31 mouse cellular contexts compared by ENCODE assay signal in genomic region chr14:48616361-48616760, GRCm38 (mm10). TPM values are rescaled to one million over a fixed set of nuclear protein-coding genes. Genes with fewer than 3 reads are reported as not detected.
A peak's percentile ranks its signal among the peaks of the same experiment; 100 is the strongest.
DNase-seq lines count a peak whose midpoint lies in the region; ATAC-seq and TF ChIP-seq lines count a peak whose summit lies in the region.
"Had no signal": no experiment of that assay in that cellular context is flagged by ENCODE, and none has a peak within 500 bp of the region (broad histone marks: within the 10 kb centered on the region; RNA-seq: fewer than 3 reads in every experiment).

No protein-coding gene starts in this region.

- WGBS in cerebellum, adult 2 months, result 71% methylated on average over 5 of the region's 5 CpGs
- 55% methylated on average over 5 of the region's 5 CpGs for WGBS in hindbrain, embryonic 12.5 days
- WGBS in hindbrain, embryonic 11.5 days, result 61% methylated on average over 5 of the region's 5 CpGs
- 21% methylated on average over 5 of the region's 5 CpGs for WGBS in midbrain, embryonic 14.5 days
- WGBS in midbrain, embryonic 15.5 days, result 40% methylated on average over 5 of the region's 5 CpGs
- 52% methylated on average over 5 of the region's 5 CpGs for WGBS in embryonic facial prominence, embryonic 14.5 days

- no peak overlapping the region for H3K4me2 ChIP-seq in hindbrain, embryonic 12.5 days (replicated peaks)
- no peak overlapping the region for H3K4me2 ChIP-seq in hindbrain, embryonic 11.5 days (replicated peaks; ENCODE audit: low read depth, low read length)
- no peak overlapping the region for H3K4me2 ChIP-seq in midbrain, embryonic 14.5 days (ENCODE audit: low read length)
- H3K4me2 ChIP-seq in midbrain, embryonic 15.5 days, result no peak overlapping the region
- H3K4me2 ChIP-seq in embryonic facial prominence, embryonic 14.5 days (ENCODE audit: low read depth, low read length), result no peak overlapping the region
- H3K4me2 ChIP-seq: forebrain, embryonic 13.5 days; heart, embryonic 13.5 days; hindbrain, embryonic 13.5 days; liver, embryonic 12.5 days; midbrain, embryonic 13.5 days had no signal

- DNase-seq in cerebellum, postnatal 10 days, result peak; percentile 23 to 40
- DNase-seq in cerebellum, adult 2 months, result no peak
- DNase-seq in hindbrain, embryonic 11.5 days (ENCODE audit: low spot score), result no peak
- peak; percentile 55 for DNase-seq in midbrain, embryonic 14.5 days
- DNase-seq in embryonic facial prominence, embryonic 14.5 days (ENCODE audit: low spot score), result peak; percentile 31
- DNase-seq: adrenal gland, postnatal 25 days; cerebellum, adult 8-10 months; gastrocnemius, adult 2 months; heart, postnatal 10 days; kidney, adult 9 months; kidney, postnatal 10 days; layer of hippocampus, postnatal 36 days; left cerebral cortex, postnatal 4 days; liver, postnatal 0 days; lung, postnatal 10 days; thymus, postnatal 4 days had no signal

- H3K36me3 ChIP-seq in hindbrain, embryonic 12.5 days, result no peaks in the 10 kb centered on the region
- H3K36me3 ChIP-seq in hindbrain, embryonic 11.5 days (ENCODE audit: control insufficient read depth, insufficient read depth, low read length), result no peaks in the 10 kb centered on the region
- no peaks in the 10 kb centered on the region for H3K36me3 ChIP-seq in midbrain, embryonic 14.5 days (ENCODE audit: control insufficient read depth, insufficient read depth, low read length)
- no peaks in the 10 kb centered on the region for H3K36me3 ChIP-seq in midbrain, embryonic 15.5 days (replicated peaks)
- no peaks in the 10 kb centered on the region for H3K36me3 ChIP-seq in embryonic facial prominence, embryonic 14.5 days (ENCODE audit: control insufficient read depth, insufficient read depth, low read length)
- H3K36me3 ChIP-seq: G1E; heart, embryonic 13.5 days; hindbrain, embryonic 13.5 days; liver, embryonic 12.5 days; midbrain, embryonic 13.5 days had no signal

- H3K27me3 ChIP-seq in cerebellum, adult 2 months (ENCODE audit: control insufficient read depth, insufficient read depth, low read length), result no peaks in the 10 kb centered on the region
- no peaks in the 10 kb centered on the region for H3K27me3 ChIP-seq in hindbrain, embryonic 12.5 days
- no peaks in the 10 kb centered on the region for H3K27me3 ChIP-seq in hindbrain, embryonic 11.5 days (ENCODE audit: control insufficient read depth, insufficient read depth, low read length)
- no peaks in the 10 kb centered on the region for H3K27me3 ChIP-seq in midbrain, embryonic 14.5 days (ENCODE audit: control insufficient read depth, insufficient read depth, low read length)
- H3K27me3 ChIP-seq in midbrain, embryonic 15.5 days (replicated peaks), result no peaks in the 10 kb centered on the region
- H3K27me3 ChIP-seq in embryonic facial prominence, embryonic 14.5 days (replicated peaks; ENCODE audit: control insufficient read depth, insufficient read depth, low read length), result no peaks in the 10 kb centered on the region
- H3K27me3 ChIP-seq: heart, embryonic 13.5 days; liver, embryonic 12.5 days had no signal

- no peak for TF ChIP-seq POLR2A in cerebellum, adult 2 months (IDR thresholded peaks at IDR 0.05; ENCODE audit: borderline replicate concordance, insufficient read depth, low read length)

- H3K4me3 ChIP-seq in cerebellum, adult 2 months (replicated peaks; ENCODE audit: insufficient read depth, low read depth, low read length), result no peak overlapping the region
- no peak overlapping the region for H3K4me3 ChIP-seq in hindbrain, embryonic 12.5 days
- H3K4me3 ChIP-seq in hindbrain, embryonic 11.5 days (ENCODE audit: low read depth, low read length), result no peak overlapping the region
- H3K4me3 ChIP-seq in midbrain, embryonic 14.5 days (replicated peaks; ENCODE audit: low read depth, low read length), result no peak overlapping the region
- H3K4me3 ChIP-seq in midbrain, embryonic 15.5 days, result no peak overlapping the region
- no peak overlapping the region for H3K4me3 ChIP-seq in embryonic facial prominence, embryonic 14.5 days (ENCODE audit: low read depth, low read length)
- H3K4me3 ChIP-seq: forebrain, embryonic 13.5 days; gastrocnemius, adult 2 months; heart, embryonic 13.5 days; hindbrain, embryonic 13.5 days; liver, embryonic 12.5 days; midbrain, embryonic 13.5 days had no signal

- H3K27ac ChIP-seq in cerebellum, adult 2 months (ENCODE audit: insufficient read depth, low read length), result no peak overlapping the region
- no peak overlapping the region for H3K27ac ChIP-seq in hindbrain, embryonic 12.5 days
- H3K27ac ChIP-seq in hindbrain, embryonic 11.5 days (ENCODE audit: low read depth, low read length), result no peak overlapping the region
- H3K27ac ChIP-seq in midbrain, embryonic 14.5 days (replicated peaks; ENCODE audit: low read depth, low read length), result no peak overlapping the region
- no peak overlapping the region for H3K27ac ChIP-seq in midbrain, embryonic 15.5 days
- H3K27ac ChIP-seq in embryonic facial prominence, embryonic 14.5 days (replicated peaks; ENCODE audit: low read depth, low read length), result no peak overlapping the region
- H3K27ac ChIP-seq: forebrain, embryonic 13.5 days; gastrocnemius, adult 2 months; heart, embryonic 13.5 days; liver, embryonic 12.5 days; macrophage; midbrain, embryonic 13.5 days had no signal

- ATAC-seq in hindbrain, embryonic 12.5 days (ENCODE audit: low FRiP score), result 0 out of 2 replicates have a peak, but pooled peaks have one; percentile 52
- no peak for ATAC-seq in hindbrain, embryonic 11.5 days (ENCODE audit: low FRiP score)
- ATAC-seq in midbrain, embryonic 14.5 days (ENCODE audit: low FRiP score, low TSS enrichment), result no peak
- ATAC-seq in midbrain, embryonic 15.5 days (replicated peaks), result no peak
- peak; percentile 26; the same call in 1 of the 2 replicates for ATAC-seq in embryonic facial prominence, embryonic 14.5 days (ENCODE audit: low read depth)
- ATAC-seq: forebrain, embryonic 13.5 days; liver, embryonic 12.5 days; liver, postnatal 0 days; midbrain, embryonic 13.5 days had no signal

- H3K9me3 ChIP-seq in hindbrain, embryonic 12.5 days (replicated peaks), result no peaks in the 10 kb centered on the region
- H3K9me3 ChIP-seq in hindbrain, embryonic 11.5 days (ENCODE audit: control insufficient read depth, low read length), result no peaks in the 10 kb centered on the region
- no peaks in the 10 kb centered on the region for H3K9me3 ChIP-seq in midbrain, embryonic 14.5 days (ENCODE audit: control insufficient read depth, low read length)
- H3K9me3 ChIP-seq in midbrain, embryonic 15.5 days, result no peaks in the 10 kb centered on the region
- H3K9me3 ChIP-seq in embryonic facial prominence, embryonic 14.5 days (ENCODE audit: control insufficient read depth, low read length), result no peaks in the 10 kb centered on the region
- H3K9me3 ChIP-seq: forebrain, embryonic 13.5 days; G1E; hindbrain, embryonic 13.5 days; liver, embryonic 12.5 days; midbrain, embryonic 13.5 days had no signal

- TF ChIP-seq CTCF in cerebellum, adult 2 months (IDR thresholded peaks at IDR 0.05; ENCODE audit: borderline replicate concordance, insufficient read depth, low read depth, low read length), result no peak

- no peaks in the 10 kb centered on the region for H3K4me1 ChIP-seq in cerebellum, adult 2 months (ENCODE audit: control insufficient read depth, insufficient read depth, low read length)
- peaks cover 11% of the 10 kb centered on the region for H3K4me1 ChIP-seq in hindbrain, embryonic 12.5 days
- H3K4me1 ChIP-seq in hindbrain, embryonic 11.5 days (replicated peaks; ENCODE audit: control insufficient read depth, insufficient read depth, low read length), result no peaks in the 10 kb centered on the region
- peaks cover 14% of the 10 kb centered on the region for H3K4me1 ChIP-seq in midbrain, embryonic 14.5 days (ENCODE audit: control insufficient read depth, insufficient read depth, low read length)
- peaks cover 4% of the 10 kb centered on the region; the same call in 1 of the 2 replicates for H3K4me1 ChIP-seq in midbrain, embryonic 15.5 days
- H3K4me1 ChIP-seq in embryonic facial prominence, embryonic 14.5 days (ENCODE audit: control insufficient read depth, insufficient read depth, low read length), result no peaks in the 10 kb centered on the region
- H3K4me1 ChIP-seq: forebrain, embryonic 13.5 days; heart, embryonic 13.5 days; liver, embryonic 12.5 days had no signal

- H3K9ac ChIP-seq in hindbrain, embryonic 12.5 days, result no peak overlapping the region
- no peak overlapping the region for H3K9ac ChIP-seq in hindbrain, embryonic 11.5 days (ENCODE audit: low read depth, low read length)
- H3K9ac ChIP-seq in midbrain, embryonic 14.5 days (replicated peaks; ENCODE audit: low read length), result no peak overlapping the region
- H3K9ac ChIP-seq in midbrain, embryonic 15.5 days, result no peak overlapping the region
- no peak overlapping the region for H3K9ac ChIP-seq in embryonic facial prominence, embryonic 14.5 days (ENCODE audit: low read depth, low read length)
- H3K9ac ChIP-seq: forebrain, embryonic 13.5 days; heart, embryonic 13.5 days; hindbrain, embryonic 13.5 days; liver, embryonic 12.5 days; liver, postnatal 0 days; midbrain, embryonic 13.5 days had no signal

RNA-seq across cellular contexts. Expression of gene Otx2, which starts 57.3 kb away (rescaled TPM):
- 9.9 and 13.8 TPM in 2 replicates for polyA plus RNA-seq in cerebellum, adult 2 months (2012; rRNA removed)
- polyA plus RNA-seq in hindbrain, embryonic 12.5 days (2016; fragmentation: Nextera tagmentation; extraction: Ambion mirVana), result 15.8 and 20.3 TPM in 2 replicates
- 13.9 TPM in 2 replicates for polyA plus RNA-seq in hindbrain, embryonic 11.5 days (2014; fragmentation: Nextera tagmentation; extraction: Ambion mirVana)
- polyA plus RNA-seq in midbrain, embryonic 14.5 days (2014; fragmentation: Nextera tagmentation; extraction: Ambion mirVana), result 103 and 129 TPM in 2 replicates
- 83.5 and 83.6 TPM in 2 replicates for polyA plus RNA-seq in midbrain, embryonic 15.5 days (2015; fragmentation: Nextera tagmentation; extraction: Ambion mirVana)
- 5.5 and 5.7 TPM in 2 replicates for polyA plus RNA-seq in embryonic facial prominence, embryonic 14.5 days (2014; fragmentation: Nextera tagmentation; extraction: Ambion mirVana)
- polyA plus RNA-seq: G1E; heart, embryonic 13.5 days; intestine, embryonic 14.5 days; large intestine, adult 2 months; liver, embryonic 12.5 days; liver, postnatal 0 days; macrophage; small intestine, adult 2 months; stomach, embryonic 14.5 days; testis, adult 2 months; thymus, postnatal 0 days had no signal

Comparison
In these comparisons a context has a peak if more than half of its experiments do, and no peak if none do; other contexts are left out.
1. DNase-seq: peak in cerebellum, postnatal 10 days (2 of 2), midbrain, embryonic 14.5 days (single experiment) and embryonic facial prominence, embryonic 14.5 days (single experiment); none in cerebellum, adult 2 months (0 of 2) and hindbrain, embryonic 11.5 days (single experiment).
2. ATAC-seq: peak in hindbrain, embryonic 12.5 days (single experiment) and embryonic facial prominence, embryonic 14.5 days (single experiment); none in hindbrain, embryonic 11.5 days (single experiment), midbrain, embryonic 14.5 days (single experiment) and midbrain, embryonic 15.5 days (single experiment).